ENCODE assay signal across 8 mouse cellular contexts in genomic region chr9:15017791-15018755, GRCm38 (mm10). TPM values are rescaled to one million over a fixed set of nuclear protein-coding genes. Genes with fewer than 3 reads are reported as not detected.
DNase-seq lines count a peak whose midpoint lies in the region; ATAC-seq and TF ChIP-seq lines count a peak whose summit lies in the region.
"Had no signal": no experiment of that assay in that cellular context is flagged by ENCODE, and none has a peak within 500 bp of the region (broad histone marks: within the 10 kb centered on the region; RNA-seq: fewer than 3 reads in every experiment).

No protein-coding gene starts in this region.

- H3K9ac ChIP-seq in liver, postnatal 0 days (replicated peaks), result no peak overlapping the region
- H3K9ac ChIP-seq: hindbrain, embryonic 15.5 days had no signal

- H3K4me2 ChIP-seq in liver, postnatal 0 days (ENCODE audit: low read depth, low read length), result no peak overlapping the region
- H3K4me2 ChIP-seq: hindbrain, embryonic 15.5 days had no signal

- no peaks in the 10 kb centered on the region for H3K36me3 ChIP-seq in liver, postnatal 0 days (replicated peaks; ENCODE audit: insufficient read depth, low read length)

- no peak for TF ChIP-seq POLR2A in cerebellum, adult 2 months (IDR thresholded peaks at IDR 0.05; ENCODE audit: borderline replicate concordance, insufficient read depth, low read length)

- no peaks in the 10 kb centered on the region for H3K9me3 ChIP-seq in liver, postnatal 0 days (ENCODE audit: low read length)
- H3K9me3 ChIP-seq: hindbrain, embryonic 15.5 days had no signal

- no peak for TF ChIP-seq EP300 in liver, postnatal 0 days (IDR thresholded peaks at IDR 0.05; ENCODE audit: low read depth)

- no peak overlapping the region for H3K27ac ChIP-seq in cerebellum, adult 2 months (ENCODE audit: insufficient read depth, low read length)
- H3K27ac ChIP-seq in liver, postnatal 0 days (ENCODE audit: low read depth), result 0 out of 2 replicates have a peak overlapping the region, but pooled peaks have one; percentile 6
- H3K27ac ChIP-seq: hindbrain, embryonic 15.5 days had no signal

- WGBS in cerebellum, adult 2 months, result 34% methylated on average over 18 of the region's 18 CpGs
- 45% methylated on average over 18 of the region's 18 CpGs for WGBS in liver, postnatal 0 days (ENCODE audit: insufficient replicate concordance)

- DNase-seq in lung, postnatal 36 days, result peak; percentile 28
- no peak for DNase-seq in lung, postnatal 25 days (ENCODE audit: low spot score)
- DNase-seq in cerebellum, adult 2 months, result peak; percentile 74 to 84
- no peak for DNase-seq in liver, postnatal 0 days
- peak; percentile 75 to 84 for DNase-seq in thymus, postnatal 36 days
- no peak for DNase-seq in gastrocnemius, postnatal 25 days
- DNase-seq in frontal cortex, postnatal 14 days (ENCODE audit: low spot score in 2 of 2), result no peak

- peak; percentile 77 for ATAC-seq in liver, postnatal 0 days

- H3K27me3 ChIP-seq in cerebellum, adult 2 months (ENCODE audit: control insufficient read depth, insufficient read depth, low read length), result no peaks in the 10 kb centered on the region
- H3K27me3 ChIP-seq in liver, postnatal 0 days (ENCODE audit: insufficient read depth, low read length), result no peaks in the 10 kb centered on the region
- H3K27me3 ChIP-seq: hindbrain, embryonic 15.5 days had no signal

- H3K4me3 ChIP-seq in cerebellum, adult 2 months (replicated peaks; ENCODE audit: insufficient read depth, low read depth, low read length), result peak overlapping the region; percentile 9
- H3K4me3 ChIP-seq in liver, postnatal 0 days (ENCODE audit: low read depth, low read length), result no peak overlapping the region
- H3K4me3 ChIP-seq: hindbrain, embryonic 15.5 days had no signal

- H3K4me1 ChIP-seq in cerebellum, adult 2 months (ENCODE audit: control insufficient read depth, insufficient read depth, low read length), result peaks cover 17% of the 10 kb centered on the region
- H3K4me1 ChIP-seq in liver, postnatal 0 days (ENCODE audit: insufficient read depth), result no peaks in the 10 kb centered on the region

- TF ChIP-seq CTCF in cerebellum, adult 2 months (IDR thresholded peaks at IDR 0.05; ENCODE audit: borderline replicate concordance, insufficient read depth, low read depth, low read length), result no peak
- no peak for TF ChIP-seq CTCF in liver, postnatal 0 days (IDR thresholded peaks at IDR 0.05; ENCODE audit: low read depth)

RNA-seq across cellular contexts. Expression of gene Panx1, which starts 27.2 kb away (rescaled TPM):
- polyA plus RNA-seq in cerebellum, adult 2 months (2012; rRNA removed), result 14.1 and 18.5 TPM in 2 replicates
- polyA plus RNA-seq in liver, postnatal 0 days (2015; fragmentation: Nextera tagmentation; extraction: Ambion mirVana), result 4.0 and 5.7 TPM in 2 replicates
- total RNA-seq in gastrocnemius, postnatal 25 days (2021), result 10 to 100 TPM; 36.8 to 41.0 TPM

Comparison
In these comparisons a context has a peak if more than half of its experiments do, and no peak if none do; other contexts are left out.
1. DNase-seq: peak in lung, postnatal 36 days (single experiment), cerebellum, adult 2 months (2 of 2) and thymus, postnatal 36 days (2 of 2); none in lung, postnatal 25 days (single experiment), liver, postnatal 0 days (single experiment), gastrocnemius, postnatal 25 days (single experiment) and frontal cortex, postnatal 14 days (0 of 2).